Mouse (Mus musculus): ENCODE measurements at regions not wholly inside any gene's neighbourhood (a gene's known extent, or its start where the extent isn't known, plus 50 kb on each side); places are given as distances from the start of the nearest gene placed in this dataset.

GRCm38 (mm10) chr8:109419029-109419596 lies 74.7 kb upstream of the Pmfbp1 start:
- Histone ChIP-seq H3K4me3 (ENCODE audit: insufficient read depth in 1 of 2, low read depth in 1 of 2, low read length in 2 of 2, poor library complexity in 1 of 2, severe bottlenecking in 1 of 2) (no peak overlapping the region), H3K4me1 (ENCODE audit: control insufficient read depth in 2 of 2, insufficient read depth in 2 of 2, low read length in 2 of 2, poor library complexity in 1 of 2) (peaks cover 0 to 8% of the 10 kb centered on the region in 2 experiments; a peak in 2 of 4 replicates), H3K9me3 (ENCODE audit: control insufficient read depth, insufficient read depth, low read depth, low read length) (no peaks in the 10 kb centered on the region), H3K27ac (ENCODE audit: insufficient read depth, low read depth, low read length, poor library complexity, severe bottlenecking) (no peak overlapping the region), H3K9ac (ENCODE audit: insufficient read depth, low read depth, low read length, poor library complexity, severe bottlenecking) (no peak overlapping the region), H3K36me3 (ENCODE audit: control insufficient read depth, insufficient read depth, low read length, poor library complexity, severe bottlenecking) (no peaks in the 10 kb centered on the region)
- no peak for DNase-seq (ENCODE audit: low read depth, low spot score)
- in situ Hi-C loops (cut with MboI; ENCODE audit: low sequenced_read_pairs in 2 of 2, unreplicated experiment in 2 of 2), result no loop called here
- TF ChIP-seq HCFC1 (IDR thresholded peaks at IDR 0.05; ENCODE audit: borderline replicate concordance, insufficient read depth, low read length), result no peak
- no peak for TF ChIP-seq ZC3H11A (IDR thresholded peaks at IDR 0.05; ENCODE audit: borderline replicate concordance, low read depth, low read length)
- no peak for TF ChIP-seq CHD2 (IDR thresholded peaks at IDR 0.05; ENCODE audit: low read depth, low read length)
- no peak for TF ChIP-seq MAFK (IDR thresholded peaks at IDR 0.05; ENCODE audit: insufficient read depth, low read depth, low read length)
- no peak for TF ChIP-seq ZNF384 (IDR thresholded peaks at IDR 0.05; ENCODE audit: low read depth, low read length)

DNA sequence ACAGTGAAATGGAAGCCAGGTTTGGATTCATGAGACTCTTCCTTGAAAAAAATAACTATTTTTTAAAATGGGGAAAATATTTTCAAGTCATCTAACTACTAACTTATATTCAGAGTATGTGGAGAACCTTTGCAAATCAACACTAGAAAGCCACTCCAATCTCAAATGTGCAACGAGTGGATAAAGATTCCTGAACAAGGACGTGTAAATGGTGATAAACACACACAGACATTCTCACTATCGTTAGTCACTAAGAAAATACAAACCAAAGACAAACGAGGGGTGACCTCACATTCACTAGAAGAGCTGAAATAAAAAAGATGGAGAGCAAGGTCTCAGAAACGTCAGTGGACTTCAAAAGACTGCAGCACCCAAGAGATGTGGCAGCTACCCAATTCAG lies 69.8 kb upstream of the Pmfbp1 start:
- TF ChIP-seq ZNF384 (IDR thresholded peaks at IDR 0.05; ENCODE audit: low read depth, low read length) (no peak), MAFK (IDR thresholded peaks at IDR 0.05; ENCODE audit: insufficient read depth, low read depth, low read length) (no peak), HCFC1 (IDR thresholded peaks at IDR 0.05; ENCODE audit: borderline replicate concordance, insufficient read depth, low read length) (no peak), CHD2 (IDR thresholded peaks at IDR 0.05; ENCODE audit: low read depth, low read length) (no peak), ZC3H11A (IDR thresholded peaks at IDR 0.05; ENCODE audit: borderline replicate concordance, low read depth, low read length) (no peak)
- Histone ChIP-seq H3K4me1 (ENCODE audit: control insufficient read depth in 2 of 2, insufficient read depth in 2 of 2, low read length in 2 of 2, poor library complexity in 1 of 2) (no peaks in the 10 kb centered on the region), H3K36me3 (ENCODE audit: control insufficient read depth, insufficient read depth, low read length, poor library complexity, severe bottlenecking) (no peaks in the 10 kb centered on the region), H3K9me3 (ENCODE audit: control insufficient read depth, insufficient read depth, low read depth, low read length) (no peaks in the 10 kb centered on the region), H3K27ac (ENCODE audit: insufficient read depth, low read depth, low read length, poor library complexity, severe bottlenecking) (no peak overlapping the region), H3K9ac (ENCODE audit: insufficient read depth, low read depth, low read length, poor library complexity, severe bottlenecking) (no peak overlapping the region), H3K4me3 (ENCODE audit: insufficient read depth in 1 of 2, low read depth in 1 of 2, low read length in 2 of 2, poor library complexity in 1 of 2, severe bottlenecking in 1 of 2) (no peak overlapping the region)
- in situ Hi-C loops (cut with MboI; ENCODE audit: low sequenced_read_pairs in 2 of 2, unreplicated experiment in 2 of 2), result no loop called here
- DNase-seq (ENCODE audit: low read depth, low spot score), result no peak

DNA sequence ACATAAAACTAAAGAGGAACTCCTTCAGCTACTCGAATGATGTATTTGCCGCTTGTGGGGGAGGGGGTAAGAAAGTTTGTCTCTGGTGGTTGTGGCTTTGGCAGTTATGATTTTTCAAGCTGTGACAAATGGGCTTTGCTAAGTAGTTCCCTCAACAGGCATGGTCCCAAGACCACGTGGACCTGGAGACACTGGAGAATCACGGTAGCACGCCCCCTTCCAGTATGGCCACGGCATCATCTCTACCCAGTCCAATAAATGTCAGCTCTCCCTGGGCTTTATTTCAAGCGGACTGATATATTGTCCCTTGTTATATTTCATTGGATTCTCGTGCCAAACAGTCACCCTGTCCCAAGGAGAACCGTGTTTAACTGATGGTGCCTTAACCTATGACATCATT lies 65.3 kb upstream of the Pmfbp1 start:
- Histone ChIP-seq H3K36me3 (ENCODE audit: control insufficient read depth, insufficient read depth, low read length, poor library complexity, severe bottlenecking) (no peaks in the 10 kb centered on the region), H3K9me3 (ENCODE audit: control insufficient read depth, insufficient read depth, low read depth, low read length) (no peaks in the 10 kb centered on the region), H3K27ac (ENCODE audit: insufficient read depth, low read depth, low read length, poor library complexity, severe bottlenecking) (no peak overlapping the region), H3K4me3 (ENCODE audit: insufficient read depth in 1 of 2, low read depth in 1 of 2, low read length in 2 of 2, poor library complexity in 1 of 2, severe bottlenecking in 1 of 2) (no peak overlapping the region), H3K4me1 (ENCODE audit: control insufficient read depth in 2 of 2, insufficient read depth in 2 of 2, low read length in 2 of 2, poor library complexity in 1 of 2) (no peaks in the 10 kb centered on the region), H3K9ac (ENCODE audit: insufficient read depth, low read depth, low read length, poor library complexity, severe bottlenecking) (no peak overlapping the region)
- in situ Hi-C loops (cut with MboI; ENCODE audit: low sequenced_read_pairs in 2 of 2, unreplicated experiment in 2 of 2), result no loop called here
- TF ChIP-seq MAFK (IDR thresholded peaks at IDR 0.05; ENCODE audit: insufficient read depth, low read depth, low read length), result no peak
- no peak for TF ChIP-seq ZC3H11A (IDR thresholded peaks at IDR 0.05; ENCODE audit: borderline replicate concordance, low read depth, low read length)
- no peak for TF ChIP-seq CHD2 (IDR thresholded peaks at IDR 0.05; ENCODE audit: low read depth, low read length)
- no peak for TF ChIP-seq HCFC1 (IDR thresholded peaks at IDR 0.05; ENCODE audit: borderline replicate concordance, insufficient read depth, low read length)
- TF ChIP-seq ZNF384 (IDR thresholded peaks at IDR 0.05; ENCODE audit: low read depth, low read length), result no peak
- DNase-seq (ENCODE audit: low read depth, low spot score), result no peak

DNA sequence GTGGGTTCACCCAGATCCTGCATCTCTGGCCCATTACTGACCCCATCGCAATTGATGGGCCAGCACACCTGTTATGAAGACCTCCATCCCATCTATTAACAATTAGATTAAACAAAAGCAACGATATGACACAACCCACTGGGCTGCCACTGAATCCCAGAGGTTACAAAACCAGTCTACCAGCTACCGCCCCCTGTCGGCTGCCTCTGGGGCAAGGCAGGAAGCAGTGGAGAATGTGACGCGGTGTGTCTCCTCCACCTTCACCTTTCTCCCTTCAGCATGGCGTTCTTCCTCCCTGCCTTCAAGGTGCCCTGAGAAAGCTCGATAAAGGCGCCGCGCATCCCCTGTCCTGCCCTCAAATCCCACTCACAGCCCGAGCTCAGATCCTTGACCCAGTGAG lies 59.3 kb upstream of the Pmfbp1 start:
- no peak overlapping the region for H3K9ac ChIP-seq (ENCODE audit: insufficient read depth, low read depth, low read length, poor library complexity, severe bottlenecking)
- H3K4me1 ChIP-seq (ENCODE audit: control insufficient read depth in 2 of 2, insufficient read depth in 2 of 2, low read length in 2 of 2, poor library complexity in 1 of 2), result peaks cover 0 to 3% of the 10 kb centered on the region in 2 experiments; a peak in 1 of 4 replicates
- TF ChIP-seq MAFK (IDR thresholded peaks at IDR 0.05; ENCODE audit: insufficient read depth, low read depth, low read length) (no peak), HCFC1 (IDR thresholded peaks at IDR 0.05; ENCODE audit: borderline replicate concordance, insufficient read depth, low read length) (no peak), ZC3H11A (IDR thresholded peaks at IDR 0.05; ENCODE audit: borderline replicate concordance, low read depth, low read length) (no peak), ZNF384 (IDR thresholded peaks at IDR 0.05; ENCODE audit: low read depth, low read length) (no peak), CHD2 (IDR thresholded peaks at IDR 0.05; ENCODE audit: low read depth, low read length) (no peak)
- no peaks in the 10 kb centered on the region for H3K36me3 ChIP-seq (ENCODE audit: control insufficient read depth, insufficient read depth, low read length, poor library complexity, severe bottlenecking)
- H3K27ac ChIP-seq (ENCODE audit: insufficient read depth, low read depth, low read length, poor library complexity, severe bottlenecking), result no peak overlapping the region
- in situ Hi-C loops (cut with MboI; ENCODE audit: low sequenced_read_pairs in 2 of 2, unreplicated experiment in 2 of 2), result no loop called here
- no peak for DNase-seq (ENCODE audit: low read depth, low spot score)
- no peak overlapping the region for H3K4me3 ChIP-seq (ENCODE audit: insufficient read depth in 1 of 2, low read depth in 1 of 2, low read length in 2 of 2, poor library complexity in 1 of 2, severe bottlenecking in 1 of 2)
- H3K9me3 ChIP-seq (ENCODE audit: control insufficient read depth, insufficient read depth, low read depth, low read length), result no peaks in the 10 kb centered on the region
